Mouse (Mus musculus) hindbrain, embryonic 16.5 days (tissue): ENCODE results near the gene Btd. TPM values are rescaled to one million over a fixed set of nuclear protein-coding genes. Genes with fewer than 3 reads are reported as not detected.

Experiments used
- ATAC-seq: fragments of 200-750 bp; cut with Nextera tagmentation; 2 replicates; pipeline ENCODE4 v1.8.0; 2017; ENCODE audit warnings: moderate TSS enrichment, moderate library complexity
- H3K27ac ChIP-seq: fragments of 300-500 bp; sonication (generic); 2 replicates; pipeline ENCODE4 v1.5.1; 2014; ENCODE audit warnings: low read depth, mild to moderate bottlenecking, control low read depth, low read length, moderate library complexity
- H3K27me3 ChIP-seq: fragments of 300-500 bp; sonication (generic); replicated peaks from 2 replicates; pipeline ENCODE4 v1.6.1; 2014; ENCODE audit warnings: low read length; ENCODE audit not compliant: control insufficient read depth, insufficient read depth
- H3K36me3 ChIP-seq: fragments of 300-500 bp; sonication (generic); 2 replicates; pipeline ENCODE4 v1.6.1; 2014; ENCODE audit warnings: mild to moderate bottlenecking, low read length, moderate library complexity, mixed read lengths; ENCODE audit not compliant: control insufficient read depth, insufficient read depth
- H3K4me1 ChIP-seq: fragments of 300-500 bp; sonication (generic); 2 replicates; pipeline ENCODE4 v1.6.1; 2014; ENCODE audit warnings: low read depth, low read length; ENCODE audit not compliant: control insufficient read depth, insufficient read depth
- H3K4me2 ChIP-seq: fragments of 300-500 bp; sonication (generic); 2 replicates; pipeline ENCODE4 v1.6.1; 2014; ENCODE audit warnings: mild to moderate bottlenecking, low read length, control low read depth, moderate library complexity
- H3K4me3 ChIP-seq: fragments of 300-500 bp; sonication (generic); 2 replicates; pipeline ENCODE4 v1.5.1; 2014; ENCODE audit warnings: mild to moderate bottlenecking, low read length, control low read depth, moderate library complexity
- H3K9ac ChIP-seq: fragments of 300-500 bp; sonication (generic); 2 replicates; pipeline ENCODE4 v1.6.1; 2014; ENCODE audit warnings: low read depth, mild to moderate bottlenecking, control low read depth, low read length, moderate library complexity
- H3K9me3 ChIP-seq: fragments of 300-500 bp; sonication (generic); 2 replicates; pipeline ENCODE4 v1.6.1; 2014; ENCODE audit warnings: mild to moderate bottlenecking, low read length, moderate library complexity; ENCODE audit not compliant: control insufficient read depth
- WGBS: fragments of 180-500 bp; shearing (Covaris S2); extraction: QIAGEN DNeasy Blood & Tissue Kit; methylation state at CpG from one replicate; pipeline ENCODE4 v1.1.7; 2014; 5-methylcytosine and 5-hydroxymethylcytosine counted together
- polyA plus RNA-seq: library from polyadenylated mRNA; unstranded; fragments of >200 nt; fragmentation: Nextera tagmentation; extraction: Ambion mirVana; gene quantifications from 2 replicates; pipeline ENCODE4 v1.2.1, GENCODE M21; 2015

The Btd gene
- polyA plus RNA-seq, 1 experiment from 2014 or later: 20.7 TPM

- H3K4me1 ChIP-seq: peaks cover 56% of the 10 kb centered on the region
- WGBS: 1% methylated on average over 44 of the region's 44 CpGs
- peak overlapping the region; percentile 78 for H3K4me2 ChIP-seq
- H3K27ac ChIP-seq: peak overlapping the region; percentile 99
- peaks cover 3% of the 10 kb centered on the region; the same call in 1 of the 2 replicates for H3K36me3 ChIP-seq
- peak; percentile 94 for ATAC-seq
- no peaks in the 10 kb centered on the region for H3K27me3 ChIP-seq
- peak overlapping the region; percentile 79 for H3K9ac ChIP-seq
- peak overlapping the region; percentile 45 for H3K4me3 ChIP-seq
- no peaks in the 10 kb centered on the region for H3K9me3 ChIP-seq
These were observed 21.1 kb downstream of the Btd start for GRCm38 (mm10) chr14:31661671-31662554.

GRCm38 (mm10) chr14:31662555-31663211 is 21.9 kb downstream of the Btd start:
- Histone ChIP-seq H3K4me2 (peak overlapping the region; percentile 78), H3K36me3 (peaks cover 9% of the 10 kb centered on the region; the same call in 1 of the 2 replicates), H3K9me3 (no peaks in the 10 kb centered on the region), H3K27me3 (no peaks in the 10 kb centered on the region), H3K4me3 (peak overlapping the region; percentile 45), H3K27ac (peak overlapping the region; percentile 99), H3K9ac (peak overlapping the region; percentile 79), H3K4me1 (peaks cover 51% of the 10 kb centered on the region)
- 12% methylated on average over 9 of the region's 9 CpGs for WGBS
- peak; percentile 45 for ATAC-seq

GRCm38 (mm10) chr14:31663376-31664099 is 22.7 kb downstream of the Btd start:
- Histone ChIP-seq H3K9ac (no peak overlapping the region), H3K4me1 (peaks cover 46% of the 10 kb centered on the region), H3K4me2 (no peak overlapping the region), H3K4me3 (no peak overlapping the region), H3K27ac (peak overlapping the region; percentile 99), H3K27me3 (no peaks in the 10 kb centered on the region), H3K36me3 (peaks cover 10% of the 10 kb centered on the region; the same call in 1 of the 2 replicates), H3K9me3 (no peaks in the 10 kb centered on the region)
- ATAC-seq: no peak
- 86% methylated on average over 13 of the region's 13 CpGs for WGBS

GRCm38 (mm10) chr14:31664100-31664902 is 23.5 kb downstream of the Btd start:
- no peak overlapping the region for H3K4me2 ChIP-seq
- no peak overlapping the region for H3K4me3 ChIP-seq
- no peak overlapping the region for H3K9ac ChIP-seq
- 41% methylated on average over 18 of the region's 18 CpGs for WGBS
- H3K27ac ChIP-seq: peak overlapping the region; percentile 57
- ATAC-seq: no peak
- H3K36me3 ChIP-seq: peaks cover 10% of the 10 kb centered on the region; the same call in 1 of the 2 replicates
- H3K4me1 ChIP-seq: peaks cover 47% of the 10 kb centered on the region
- no peaks in the 10 kb centered on the region for H3K9me3 ChIP-seq
- no peaks in the 10 kb centered on the region for H3K27me3 ChIP-seq

- no peak overlapping the region for H3K4me2 ChIP-seq
- no peaks in the 10 kb centered on the region for H3K27me3 ChIP-seq
- H3K4me3 ChIP-seq: no peak overlapping the region
- H3K9me3 ChIP-seq: no peaks in the 10 kb centered on the region
- H3K9ac ChIP-seq: no peak overlapping the region
- no peak for ATAC-seq
- H3K4me1 ChIP-seq: peaks cover 46% of the 10 kb centered on the region
- peak overlapping the region; percentile 57 for H3K27ac ChIP-seq
- 66% methylated on average over 12 of the region's 12 CpGs for whole genome bisulfite sequencing
- H3K36me3 ChIP-seq: peaks cover 10% of the 10 kb centered on the region; the same call in 1 of the 2 replicates
These were observed 24.2 kb downstream of the Btd start for GRCm38 (mm10) chr14:31664903-31665565.

- Histone ChIP-seq H3K4me1 (peaks cover 42% of the 10 kb centered on the region), H3K27me3 (no peaks in the 10 kb centered on the region), H3K9me3 (no peaks in the 10 kb centered on the region), H3K27ac (no peak overlapping the region), H3K4me2 (no peak overlapping the region), H3K36me3 (peaks cover 10% of the 10 kb centered on the region; the same call in 1 of the 2 replicates), H3K9ac (no peak overlapping the region), H3K4me3 (no peak overlapping the region)
- WGBS: 83% methylated on average over 4 of the region's 4 CpGs
- ATAC-seq: no peak
These were observed 24.7 kb downstream of the Btd start for GRCm38 (mm10) chr14:31665566-31665940.

GRCm38 (mm10) chr14:31666931-31667705 is 26.3 kb downstream of the Btd start:
- no peak for ATAC-seq
- Histone ChIP-seq H3K4me2 (no peak overlapping the region), H3K36me3 (peaks cover 10% of the 10 kb centered on the region; the same call in 1 of the 2 replicates), H3K27ac (no peak overlapping the region), H3K9ac (no peak overlapping the region), H3K4me3 (no peak overlapping the region), H3K9me3 (no peaks in the 10 kb centered on the region), H3K4me1 (peaks cover 35% of the 10 kb centered on the region), H3K27me3 (no peaks in the 10 kb centered on the region)
- WGBS: 95% methylated on average over 28 of the region's 28 CpGs
